Mouse (Mus musculus): ENCODE results near the gene Gm17545. TPM values are rescaled to one million over a fixed set of nuclear protein-coding genes. Genes with fewer than 3 reads are reported as not detected.
A peak's percentile ranks its signal among the peaks of the same experiment; 100 is the strongest.
"Not testable (repeated sequence)": the region's sequence is repeated elsewhere in the genome, so short reads cannot be mapped to it uniquely, and the experiment has no call there.

Gene Gm17545
- polyA plus RNA-seq (2015; fragmentation: Nextera tagmentation; extraction: Ambion mirVana), result not detected in 2 replicates

GRCm38 (mm10) chr9:22453990-22454389 lies at the start of gene Gm17545:
Gm17545 (plus strand) TSS chr9:22454290.
- WGBS, result 95% methylated on average over 8 of the region's 8 CpGs
- H3K27ac ChIP-seq (replicated peaks); H3K4me3 ChIP-seq (replicated peaks); ATAC-seq (ENCODE audit: low FRiP score); H3K9me3 ChIP-seq (replicated peaks); H3K4me2 ChIP-seq; H3K4me1 ChIP-seq; H3K9ac ChIP-seq (replicated peaks); H3K27me3 ChIP-seq (replicated peaks): not testable (repeated sequence)
- peaks cover 82% of the 10 kb centered on the region for H3K36me3 ChIP-seq

- 81% methylated on average over 3 of the region's 3 CpGs for WGBS
- Histone ChIP-seq H3K36me3 (no peaks in the 10 kb centered on the region), H3K4me2 (no peak overlapping the region), H3K4me3 (replicated peaks) (no peak overlapping the region), H3K27me3 (replicated peaks) (no peaks in the 10 kb centered on the region), H3K27ac (replicated peaks) (no peak overlapping the region), H3K9me3 (replicated peaks) (no peaks in the 10 kb centered on the region), H3K9ac (replicated peaks) (no peak overlapping the region), H3K4me1 (no peaks in the 10 kb centered on the region)
- ATAC-seq (ENCODE audit: low FRiP score), result no peak
These were observed 48.7 kb upstream of the Gm17545 start for GRCm38 (mm10) chr9:22405414-22405813.

- WGBS, result 85% methylated on average over 4 of the region's 4 CpGs
- H3K27ac ChIP-seq (replicated peaks); H3K36me3 ChIP-seq; H3K9me3 ChIP-seq (replicated peaks); H3K9ac ChIP-seq (replicated peaks); ATAC-seq (ENCODE audit: low FRiP score); H3K4me3 ChIP-seq (replicated peaks); H3K27me3 ChIP-seq (replicated peaks); H3K4me2 ChIP-seq; H3K4me1 ChIP-seq: not testable (repeated sequence)
These were observed 46.5 kb upstream of the Gm17545 start for GRCm38 (mm10) chr9:22407633-22408032.

- not testable (repeated sequence) for ATAC-seq (ENCODE audit: low FRiP score); H3K9me3 ChIP-seq (replicated peaks); H3K27me3 ChIP-seq (replicated peaks); H3K27ac ChIP-seq (replicated peaks); H3K4me3 ChIP-seq (replicated peaks); H3K4me1 ChIP-seq; H3K36me3 ChIP-seq; H3K4me2 ChIP-seq; H3K9ac ChIP-seq (replicated peaks)
- 30% methylated on average over 4 of the region's 4 CpGs for whole genome bisulfite sequencing
These were observed 45.7 kb upstream of the Gm17545 start for GRCm38 (mm10) chr9:22408344-22408743.

- H3K4me2 ChIP-seq, result no peak overlapping the region
- no peak overlapping the region for H3K27ac ChIP-seq (replicated peaks)
- no peak overlapping the region for H3K4me3 ChIP-seq (replicated peaks)
- H3K9me3 ChIP-seq (replicated peaks), result no peaks in the 10 kb centered on the region
- peaks cover 4% of the 10 kb centered on the region; the same call in 1 of the 2 replicates for H3K4me1 ChIP-seq
- no peaks in the 10 kb centered on the region for H3K36me3 ChIP-seq
- ATAC-seq (ENCODE audit: low FRiP score), result no peak
- H3K27me3 ChIP-seq (replicated peaks), result no peaks in the 10 kb centered on the region
- 81% methylated on average over 7 of the region's 7 CpGs for WGBS
- no peak overlapping the region for H3K9ac ChIP-seq (replicated peaks)
These were observed 44.6 kb upstream of the Gm17545 start for GRCm38 (mm10) chr9:22409501-22409900.

GRCm38 (mm10) chr9:22411002-22411857 lies 42.9 kb upstream of the Gm17545 start, which contains the start of gene 9530077C05Rik:
9530077C05Rik (plus strand) TSS chr9:22411513.
- H3K4me3 ChIP-seq (replicated peaks), result peak within 1 kb of the TSS; percentile 71
- WGBS, result under 1% methylated on average over 43 of the region's 43 CpGs
- H3K4me2 ChIP-seq, result peak within 1 kb of the TSS; percentile 61

GRCm38 (mm10) chr9:22416187-22416586 lies 37.9 kb upstream of the Gm17545 start:
- ATAC-seq (ENCODE audit: low FRiP score), result no peak
- H3K27me3 ChIP-seq (replicated peaks), result no peaks in the 10 kb centered on the region
- H3K36me3 ChIP-seq, result no peaks in the 10 kb centered on the region
- H3K9ac ChIP-seq (replicated peaks), result no peak overlapping the region
- H3K27ac ChIP-seq (replicated peaks), result no peak overlapping the region
- H3K9me3 ChIP-seq (replicated peaks), result no peaks in the 10 kb centered on the region
- peaks cover 4% of the 10 kb centered on the region; the same call in 1 of the 2 replicates for H3K4me1 ChIP-seq
- H3K4me2 ChIP-seq, result no peak overlapping the region
- 83% methylated on average over 3 of the region's 3 CpGs for WGBS
- H3K4me3 ChIP-seq (replicated peaks), result no peak overlapping the region

More at GRCm38 (mm10) chr9:22411002-22411857, 42.9 kb upstream of the Gm17545 start, which contains the start of gene 9530077C05Rik:
- H3K27ac ChIP-seq (replicated peaks), result peak within 1 kb of the TSS; percentile 85
- H3K4me1 ChIP-seq, result peaks cover 4% of the 10 kb centered on the region; the same call in 1 of the 2 replicates
- no peaks in the 10 kb centered on the region for H3K27me3 ChIP-seq (replicated peaks)
- H3K36me3 ChIP-seq, result no peaks in the 10 kb centered on the region
- ATAC-seq (ENCODE audit: low FRiP score), result peak; percentile 98
- H3K9ac ChIP-seq (replicated peaks), result peak within 1 kb of the TSS; percentile 68
- H3K9me3 ChIP-seq (replicated peaks), result no peaks in the 10 kb centered on the region

- 51% methylated on average over 6 of the region's 6 CpGs for WGBS
- no peak for ATAC-seq (ENCODE audit: low FRiP score)
These were observed 36.5 kb upstream of the Gm17545 start for GRCm38 (mm10) chr9:22417547-22417946.

GRCm38 (mm10) chr9:22419877-22420276 lies 34.2 kb upstream of the Gm17545 start:
- 85% methylated on average over 3 of the region's 3 CpGs for WGBS
- ATAC-seq (ENCODE audit: low FRiP score), result no peak
- no peaks in the 10 kb centered on the region for H3K9me3 ChIP-seq (replicated peaks)
- no peak overlapping the region for H3K4me3 ChIP-seq (replicated peaks)
- no peak overlapping the region for H3K4me2 ChIP-seq
- H3K9ac ChIP-seq (replicated peaks), result no peak overlapping the region
- no peaks in the 10 kb centered on the region for H3K4me1 ChIP-seq
- no peaks in the 10 kb centered on the region for H3K27me3 ChIP-seq (replicated peaks)
- H3K36me3 ChIP-seq, result peaks cover 6% of the 10 kb centered on the region; the same call in 1 of the 2 replicates
- H3K27ac ChIP-seq (replicated peaks), result no peak overlapping the region

More at GRCm38 (mm10) chr9:22417547-22417946, 36.5 kb upstream of the Gm17545 start:
- H3K4me1 ChIP-seq, result peaks cover 2% of the 10 kb centered on the region; the same call in 1 of the 2 replicates
- no peak overlapping the region for H3K4me2 ChIP-seq
- no peak overlapping the region for H3K9ac ChIP-seq (replicated peaks)
- H3K9me3 ChIP-seq (replicated peaks), result no peaks in the 10 kb centered on the region
- H3K27me3 ChIP-seq (replicated peaks), result no peaks in the 10 kb centered on the region
- no peaks in the 10 kb centered on the region for H3K36me3 ChIP-seq
- no peak overlapping the region for H3K27ac ChIP-seq (replicated peaks)
- no peak overlapping the region for H3K4me3 ChIP-seq (replicated peaks)

GRCm38 (mm10) chr9:22420491-22420890 lies 33.6 kb upstream of the Gm17545 start:
- Histone ChIP-seq H3K9me3 (replicated peaks) (no peaks in the 10 kb centered on the region), H3K27me3 (replicated peaks) (no peaks in the 10 kb centered on the region), H3K9ac (replicated peaks) (no peak overlapping the region), H3K4me3 (replicated peaks) (no peak overlapping the region), H3K4me2 (no peak overlapping the region), H3K36me3 (peaks cover 6% of the 10 kb centered on the region; the same call in 1 of the 2 replicates), H3K27ac (replicated peaks) (no peak overlapping the region), H3K4me1 (no peaks in the 10 kb centered on the region)
- 25% methylated on average over 7 of the region's 7 CpGs for WGBS
- no peak for ATAC-seq (ENCODE audit: low FRiP score)

GRCm38 (mm10) chr9:22422559-22422958 lies 31.5 kb upstream of the Gm17545 start:
- Histone ChIP-seq H3K4me1 (no peaks in the 10 kb centered on the region), H3K27me3 (replicated peaks) (no peaks in the 10 kb centered on the region), H3K9ac (replicated peaks) (no peak overlapping the region), H3K27ac (replicated peaks) (no peak overlapping the region), H3K4me2 (no peak overlapping the region), H3K36me3 (peaks cover 6% of the 10 kb centered on the region; the same call in 1 of the 2 replicates), H3K9me3 (replicated peaks) (no peaks in the 10 kb centered on the region), H3K4me3 (replicated peaks) (no peak overlapping the region)
- ATAC-seq (ENCODE audit: low FRiP score), result no peak
- 61% methylated on average over 1 of the region's 1 CpGs for WGBS

GRCm38 (mm10) chr9:22423507-22423906 lies 30.6 kb upstream of the Gm17545 start:
- no peak overlapping the region for H3K27ac ChIP-seq (replicated peaks)
- H3K27me3 ChIP-seq (replicated peaks), result no peaks in the 10 kb centered on the region
- 77% methylated on average over 1 of the region's 1 CpGs for WGBS
- H3K9me3 ChIP-seq (replicated peaks), result no peaks in the 10 kb centered on the region
- no peak for ATAC-seq (ENCODE audit: low FRiP score)
- H3K4me3 ChIP-seq (replicated peaks), result no peak overlapping the region
- peaks cover 6% of the 10 kb centered on the region; the same call in 1 of the 2 replicates for H3K36me3 ChIP-seq
- H3K4me2 ChIP-seq, result no peak overlapping the region
- H3K9ac ChIP-seq (replicated peaks), result no peak overlapping the region
- no peaks in the 10 kb centered on the region for H3K4me1 ChIP-seq
